Comparison of ENCODE assay signal across 9 mouse cellular contexts in the genomic region with DNA sequence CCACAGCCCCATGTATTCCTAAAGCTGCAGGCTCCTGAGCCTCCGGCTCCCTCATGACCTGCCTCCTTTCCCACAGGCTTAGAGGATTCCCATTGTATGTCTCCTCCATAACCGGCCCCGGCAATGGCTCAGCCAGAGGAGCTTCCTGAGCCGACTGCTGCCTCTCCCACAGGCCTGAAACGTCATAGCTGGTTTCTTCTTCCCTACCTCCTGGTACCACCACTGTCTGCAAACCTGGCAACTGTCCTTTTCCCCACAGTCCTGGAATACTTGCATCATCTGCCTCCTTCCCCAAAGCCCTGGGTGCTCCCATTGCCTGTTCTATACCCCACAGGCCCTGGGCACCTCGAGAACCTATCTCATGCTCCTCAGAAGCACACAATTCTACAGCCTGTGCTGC. TPM values are rescaled to one million over a fixed set of nuclear protein-coding genes. Genes with fewer than 3 reads are reported as not detected.
DNase-seq lines count a peak whose midpoint lies in the region; ATAC-seq and TF ChIP-seq lines count a peak whose summit lies in the region.
"Had no signal": no experiment of that assay in that cellular context is flagged by ENCODE, and none has a peak within 500 bp of the region (broad histone marks: within the 10 kb centered on the region; RNA-seq: fewer than 3 reads in every experiment).

No protein-coding gene starts in this region.

- H3K4me2 ChIP-seq in forebrain, embryonic 13.5 days = peak overlapping the region; percentile 93
- H3K4me2 ChIP-seq in limb, embryonic 14.5 days (replicated peaks; ENCODE audit: low read depth, low read length, severe bottlenecking) = no peak overlapping the region

- no peaks in the 10 kb centered on the region for H3K9me3 ChIP-seq in heart, embryonic 10.5 days
- H3K9me3 ChIP-seq in E14TG2a.4 (ENCODE audit: low read length) = no peaks in the 10 kb centered on the region
- H3K9me3 ChIP-seq in forebrain, embryonic 13.5 days (replicated peaks) = no peaks in the 10 kb centered on the region
- no peaks in the 10 kb centered on the region for H3K9me3 ChIP-seq in limb, embryonic 14.5 days (ENCODE audit: control insufficient read depth, low read length)

- no peak for DNase-seq in heart, embryonic 10.5 days (ENCODE audit: low spot score)
- DNase-seq in heart, postnatal 25 days (ENCODE audit: low spot score) = no peak
- DNase-seq in limb, embryonic 14.5 days (ENCODE audit: low spot score) = no peak
- no peak for DNase-seq in layer of hippocampus, postnatal 14 days (ENCODE audit: low spot score in 2 of 2)
- DNase-seq in spleen, adult 12 weeks (ENCODE audit: low spot score) = no peak
- DNase-seq in ovary, postnatal 14 days (ENCODE audit: low spot score) = no peak
- DNase-seq: heart, postnatal 14 days had no signal

- 0 out of 2 replicates have a peak overlapping the region, but pooled peaks have one; percentile 92 for H3K4me3 ChIP-seq in heart, embryonic 10.5 days
- peak overlapping the region; percentile 88 for H3K4me3 ChIP-seq in E14TG2a.4 (replicated peaks; ENCODE audit: low read length)
- H3K4me3 ChIP-seq in forebrain, embryonic 13.5 days = peak overlapping the region; percentile 92
- peak overlapping the region; percentile 80; the same call in 1 of the 2 replicates for H3K4me3 ChIP-seq in limb, embryonic 14.5 days (replicated peaks; ENCODE audit: low read length)

- WGBS in heart, embryonic 10.5 days = 83% methylated on average over 6 of the region's 6 CpGs
- WGBS in forebrain, embryonic 13.5 days = 91% methylated on average over 6 of the region's 6 CpGs
- 83% methylated on average over 6 of the region's 6 CpGs for WGBS in limb, embryonic 14.5 days

- TF ChIP-seq CTCF in E14TG2a.4 (conservative IDR thresholded peaks at IDR 0.05; ENCODE audit: low read length) = no peak

- H3K27ac ChIP-seq in heart, embryonic 10.5 days = no peak overlapping the region
- no peak overlapping the region for H3K27ac ChIP-seq in forebrain, embryonic 13.5 days
- H3K27ac ChIP-seq in limb, embryonic 14.5 days (replicated peaks; ENCODE audit: low read depth, low read length) = no peak overlapping the region

- intact Hi-C loops in heart, postnatal 25 days (cut with DNase I) = loop anchor here (5.0 kb wide), 1 partner anchor 153 kb away; no protein-coding TSS in a partner anchor

- peak overlapping the region; percentile 90 for H3K9ac ChIP-seq in forebrain, embryonic 13.5 days
- no peak overlapping the region for H3K9ac ChIP-seq in limb, embryonic 14.5 days (ENCODE audit: low read depth, low read length, severe bottlenecking)

- TF ChIP-seq POLR2A in limb, embryonic 14.5 days (IDR thresholded peaks at IDR 0.05; ENCODE audit: borderline replicate concordance, extremely low read depth, insufficient read depth, insufficient read length) = no peak

- H3K27me3 ChIP-seq in heart, embryonic 10.5 days (ENCODE audit: insufficient read depth, poor library complexity, severe bottlenecking) = no peaks in the 10 kb centered on the region
- H3K27me3 ChIP-seq in E14TG2a.4 (ENCODE audit: insufficient read depth, low read length) = peaks cover 16% of the 10 kb centered on the region
- no peaks in the 10 kb centered on the region for H3K27me3 ChIP-seq in forebrain, embryonic 13.5 days
- H3K27me3 ChIP-seq in limb, embryonic 14.5 days (ENCODE audit: control insufficient read depth, insufficient read depth, low read length) = no peaks in the 10 kb centered on the region

- ATAC-seq in forebrain, embryonic 13.5 days = no peak
- ATAC-seq in limb, embryonic 14.5 days (ENCODE audit: low FRiP score, low read depth) = no peak

- peaks cover 24% of the 10 kb centered on the region for H3K4me1 ChIP-seq in heart, embryonic 10.5 days
- peaks cover 37% of the 10 kb centered on the region for H3K4me1 ChIP-seq in E14TG2a.4 (replicated peaks; ENCODE audit: low read depth, low read length)
- H3K4me1 ChIP-seq in forebrain, embryonic 13.5 days = peaks cover 43% of the 10 kb centered on the region
- peaks cover 12% of the 10 kb centered on the region for H3K4me1 ChIP-seq in limb, embryonic 14.5 days (ENCODE audit: control insufficient read depth, insufficient read depth, low read length)

- H3K36me3 ChIP-seq in heart, embryonic 10.5 days = peaks cover 21% of the 10 kb centered on the region
- H3K36me3 ChIP-seq in E14TG2a.4 (ENCODE audit: insufficient read depth, low read length) = peaks cover 27% of the 10 kb centered on the region
- H3K36me3 ChIP-seq in forebrain, embryonic 13.5 days (ENCODE audit: poor library complexity, severe bottlenecking) = peaks cover 28% of the 10 kb centered on the region
- peaks cover 22% of the 10 kb centered on the region for H3K36me3 ChIP-seq in limb, embryonic 14.5 days (ENCODE audit: control insufficient read depth, insufficient read depth, low read length)

RNA-seq across cellular contexts. Expression of a gene that starts 1.4 kb away (rescaled TPM):
- 0.10 and 0.24 TPM in 2 replicates for polyA plus RNA-seq in heart, embryonic 10.5 days (2016; fragmentation: Nextera tagmentation; extraction: Ambion mirVana)
- under 1 TPM; 0.13 to 0.17 TPM for total RNA-seq in heart, postnatal 25 days (2021)
- 0.94 and 1.2 TPM in 2 replicates for polyA plus RNA-seq in forebrain, embryonic 13.5 days (2015; fragmentation: Nextera tagmentation; extraction: Ambion mirVana)
- polyA plus RNA-seq in limb, embryonic 14.5 days (2012; rRNA removed) = 1.7 and 2.4 TPM in 2 replicates
- polyA plus RNA-seq in limb, embryonic 14.5 days (2014; fragmentation: Nextera tagmentation; extraction: Ambion mirVana) = 0.12 TPM in 1 of 2 replicates, not detected in the other
- total RNA-seq in layer of hippocampus, postnatal 14 days (2021) = 10 to 100 TPM; 10.9 to 11.3 TPM

RNA-seq across cellular contexts. Expression of a gene that starts 2.0 kb away (rescaled TPM):
- 7.1 and 9.4 TPM in 2 replicates for polyA plus RNA-seq in heart, embryonic 10.5 days (2016; fragmentation: Nextera tagmentation; extraction: Ambion mirVana)
- total RNA-seq in heart, postnatal 25 days (2021) = 1 to 10 TPM; 2.5 to 3.3 TPM
- polyA plus RNA-seq in forebrain, embryonic 13.5 days (2015; fragmentation: Nextera tagmentation; extraction: Ambion mirVana) = 26.2 and 29.9 TPM in 2 replicates
- polyA plus RNA-seq in limb, embryonic 14.5 days (2012; rRNA removed) = 15.3 and 19.2 TPM in 2 replicates
- 11.1 and 15.6 TPM in 2 replicates for polyA plus RNA-seq in limb, embryonic 14.5 days (2014; fragmentation: Nextera tagmentation; extraction: Ambion mirVana)
- total RNA-seq in layer of hippocampus, postnatal 14 days (2021) = 10 to 100 TPM; 22.9 to 23.3 TPM

RNA-seq across cellular contexts. Expression of a gene that starts 2.1 kb away (rescaled TPM):
- polyA plus RNA-seq in heart, embryonic 10.5 days (2016; fragmentation: Nextera tagmentation; extraction: Ambion mirVana) = 161 and 183 TPM in 2 replicates
- 10 to 100 TPM; 36.8 to 38.6 TPM for total RNA-seq in heart, postnatal 25 days (2021)
- polyA plus RNA-seq in forebrain, embryonic 13.5 days (2015; fragmentation: Nextera tagmentation; extraction: Ambion mirVana) = 152 and 157 TPM in 2 replicates
- polyA plus RNA-seq in limb, embryonic 14.5 days (2012; rRNA removed) = 86.9 and 133 TPM in 2 replicates
- 235 and 239 TPM in 2 replicates for polyA plus RNA-seq in limb, embryonic 14.5 days (2014; fragmentation: Nextera tagmentation; extraction: Ambion mirVana)
- total RNA-seq in layer of hippocampus, postnatal 14 days (2021) = 10 to 100 TPM; 38.1 to 44.3 TPM

RNA-seq across cellular contexts. Expression of a gene that starts 10.1 kb away (rescaled TPM):
- 26.9 and 36.9 TPM in 2 replicates for polyA plus RNA-seq in heart, embryonic 10.5 days (2016; fragmentation: Nextera tagmentation; extraction: Ambion mirVana)
- 10 to 100 TPM; 10.4 to 10.6 TPM for total RNA-seq in heart, postnatal 25 days (2021)
- 69.7 and 70.0 TPM in 2 replicates for polyA plus RNA-seq in forebrain, embryonic 13.5 days (2015; fragmentation: Nextera tagmentation; extraction: Ambion mirVana)
- 32.9 and 33.2 TPM in 2 replicates for polyA plus RNA-seq in limb, embryonic 14.5 days (2012; rRNA removed)
- polyA plus RNA-seq in limb, embryonic 14.5 days (2014; fragmentation: Nextera tagmentation; extraction: Ambion mirVana) = 39.0 and 46.2 TPM in 2 replicates
- 10 to 100 TPM; 14.7 to 14.8 TPM for total RNA-seq in layer of hippocampus, postnatal 14 days (2021)
